Mouse (Mus musculus) hindbrain, embryonic 16.5 days (tissue): ENCODE measurements around the gene Rab33b. TPM values are rescaled to one million over a fixed set of nuclear protein-coding genes. Genes with fewer than 3 reads are reported as not detected.

Experiments
- ATAC-seq: fragments of 200-750 bp; cut with Nextera tagmentation; 2 replicates; pipeline ENCODE4 v1.8.0; 2017; ENCODE audit warnings: moderate TSS enrichment, moderate library complexity
- H3K27ac ChIP-seq: fragments of 300-500 bp; sonication (generic); 2 replicates; pipeline ENCODE4 v1.5.1; 2014; ENCODE audit warnings: low read depth, mild to moderate bottlenecking, control low read depth, low read length, moderate library complexity
- H3K27me3 ChIP-seq: fragments of 300-500 bp; sonication (generic); replicated peaks from 2 replicates; pipeline ENCODE4 v1.6.1; 2014; ENCODE audit warnings: low read length; ENCODE audit not compliant: control insufficient read depth, insufficient read depth
- H3K36me3 ChIP-seq: fragments of 300-500 bp; sonication (generic); 2 replicates; pipeline ENCODE4 v1.6.1; 2014; ENCODE audit warnings: mild to moderate bottlenecking, low read length, moderate library complexity, mixed read lengths; ENCODE audit not compliant: control insufficient read depth, insufficient read depth
- H3K4me1 ChIP-seq: fragments of 300-500 bp; sonication (generic); 2 replicates; pipeline ENCODE4 v1.6.1; 2014; ENCODE audit warnings: low read depth, low read length; ENCODE audit not compliant: control insufficient read depth, insufficient read depth
- H3K4me2 ChIP-seq: fragments of 300-500 bp; sonication (generic); 2 replicates; pipeline ENCODE4 v1.6.1; 2014; ENCODE audit warnings: mild to moderate bottlenecking, low read length, control low read depth, moderate library complexity
- H3K4me3 ChIP-seq: fragments of 300-500 bp; sonication (generic); 2 replicates; pipeline ENCODE4 v1.5.1; 2014; ENCODE audit warnings: mild to moderate bottlenecking, low read length, control low read depth, moderate library complexity
- H3K9ac ChIP-seq: fragments of 300-500 bp; sonication (generic); 2 replicates; pipeline ENCODE4 v1.6.1; 2014; ENCODE audit warnings: low read depth, mild to moderate bottlenecking, control low read depth, low read length, moderate library complexity
- H3K9me3 ChIP-seq: fragments of 300-500 bp; sonication (generic); 2 replicates; pipeline ENCODE4 v1.6.1; 2014; ENCODE audit warnings: mild to moderate bottlenecking, low read length, moderate library complexity; ENCODE audit not compliant: control insufficient read depth
- WGBS: fragments of 180-500 bp; shearing (Covaris S2); extraction: QIAGEN DNeasy Blood & Tissue Kit; methylation state at CpG from one replicate; pipeline ENCODE4 v1.1.7; 2014; 5-methylcytosine and 5-hydroxymethylcytosine counted together
- polyA plus RNA-seq: library from polyadenylated mRNA; unstranded; fragments of >200 nt; fragmentation: Nextera tagmentation; extraction: Ambion mirVana; gene quantifications from 2 replicates; pipeline ENCODE4 v1.2.1, GENCODE M21; 2015

The Rab33b gene
- polyA plus RNA-seq, 1 experiment from 2014 or later: 32.0 TPM

GRCm38 (mm10) chr3:51499876-51500275 is 16.2 kb downstream of the Rab33b start:
- 94% methylated on average over 4 of the region's 4 CpGs for WGBS
- ATAC-seq: no peak
- Histone ChIP-seq H3K9me3 (no peaks in the 10 kb centered on the region), H3K27ac (no peak overlapping the region), H3K27me3 (no peaks in the 10 kb centered on the region), H3K36me3 (peaks cover 5% of the 10 kb centered on the region; the same call in 1 of the 2 replicates), H3K4me3 (no peak overlapping the region), H3K9ac (no peak overlapping the region), H3K4me2 (no peak overlapping the region), H3K4me1 (no peaks in the 10 kb centered on the region; the same call in 1 of the 2 replicates)

DNA sequence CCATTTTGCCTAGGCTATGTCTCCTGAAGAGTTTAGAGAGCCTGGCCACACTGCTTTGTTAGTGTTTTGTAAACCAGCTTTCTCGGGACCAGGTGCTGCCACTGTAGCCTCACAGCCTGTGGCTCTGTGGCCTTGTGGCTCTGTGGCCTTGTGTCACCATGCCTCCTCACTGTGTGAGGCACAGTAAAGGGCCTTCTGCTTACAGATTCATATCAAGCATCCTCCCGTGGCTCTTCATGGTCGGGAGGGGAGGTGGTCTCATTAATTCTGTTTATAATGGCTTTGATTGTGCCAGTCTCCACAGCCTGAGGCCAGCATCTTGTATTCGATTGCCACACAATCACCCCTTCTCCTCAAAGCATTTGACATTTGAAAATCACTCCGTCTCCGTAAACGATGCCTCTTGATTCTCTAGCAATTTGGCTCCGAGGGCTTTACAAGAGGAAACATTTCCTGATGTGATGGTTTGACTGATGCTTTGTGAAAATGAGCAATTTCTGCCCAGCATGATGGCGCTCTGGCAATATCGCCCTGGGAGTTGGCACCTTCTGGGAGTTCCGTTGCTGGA is 20.7 kb downstream of the Rab33b start:
- Histone ChIP-seq H3K4me1 (no peaks in the 10 kb centered on the region; the same call in 1 of the 2 replicates), H3K9me3 (no peaks in the 10 kb centered on the region), H3K4me3 (no peak overlapping the region), H3K9ac (no peak overlapping the region), H3K36me3 (no peaks in the 10 kb centered on the region), H3K27ac (no peak overlapping the region), H3K27me3 (no peaks in the 10 kb centered on the region), H3K4me2 (no peak overlapping the region)
- ATAC-seq: no peak
- 36% methylated on average over 11 of the region's 11 CpGs for WGBS

DNA sequence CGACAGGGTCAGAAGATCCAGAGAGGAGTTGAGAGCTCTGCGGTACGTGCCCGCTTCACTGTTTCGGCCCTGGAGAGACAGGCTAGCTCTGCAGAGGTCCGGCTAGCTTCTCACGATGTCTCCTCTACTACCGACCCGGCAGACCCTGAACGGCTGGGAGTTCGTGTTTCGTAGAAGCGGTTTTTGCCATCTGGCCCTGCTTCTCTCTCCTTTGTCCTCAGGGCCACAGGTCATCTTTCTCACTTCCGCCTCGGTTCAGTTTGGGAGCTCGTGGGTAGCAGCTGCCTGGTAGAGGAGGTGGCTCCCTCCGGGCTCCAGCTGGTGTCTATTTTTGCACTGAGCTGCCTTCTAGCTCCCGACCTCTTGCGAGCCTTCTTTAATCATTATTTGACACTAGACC is 21.7 kb downstream of the Rab33b start:
- Histone ChIP-seq H3K4me1 (no peaks in the 10 kb centered on the region; the same call in 1 of the 2 replicates), H3K4me3 (no peak overlapping the region), H3K36me3 (no peaks in the 10 kb centered on the region), H3K27ac (no peak overlapping the region), H3K4me2 (no peak overlapping the region), H3K27me3 (no peaks in the 10 kb centered on the region), H3K9me3 (no peaks in the 10 kb centered on the region), H3K9ac (no peak overlapping the region)
- no peak for ATAC-seq
- WGBS: 46% methylated on average over 19 of the region's 19 CpGs

DNA sequence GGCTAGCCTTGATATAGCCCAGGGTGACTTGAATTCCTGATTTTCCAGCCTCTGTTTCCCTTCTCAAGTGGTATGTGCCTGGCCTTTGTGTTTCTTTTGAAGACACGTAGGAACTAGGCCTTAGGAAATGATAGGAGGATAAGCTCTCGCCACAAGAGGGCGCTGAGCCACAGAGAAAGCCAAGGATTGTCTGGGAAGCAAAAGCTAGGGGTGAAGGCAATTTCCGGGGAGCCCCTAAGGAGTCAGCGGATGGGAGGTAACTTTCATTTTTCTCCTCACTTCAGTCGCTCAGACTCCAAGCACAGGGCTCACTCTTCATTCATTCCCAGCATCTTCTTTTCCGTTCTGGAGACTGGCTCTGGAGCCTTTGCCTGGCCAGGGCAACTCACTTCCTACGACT is 27.2 kb downstream of the Rab33b start:
- H3K9me3 ChIP-seq: no peaks in the 10 kb centered on the region
- peak overlapping the region; percentile 31; the same call in 1 of the 2 replicates for H3K4me2 ChIP-seq
- whole genome bisulfite sequencing: 29% methylated on average over 8 of the region's 8 CpGs
- no peak overlapping the region for H3K9ac ChIP-seq
- ATAC-seq: peak; percentile 71
- H3K27ac ChIP-seq: no peak overlapping the region
- H3K4me3 ChIP-seq: no peak overlapping the region
- H3K27me3 ChIP-seq: no peaks in the 10 kb centered on the region
- no peaks in the 10 kb centered on the region for H3K36me3 ChIP-seq
- no peaks in the 10 kb centered on the region for H3K4me1 ChIP-seq

DNA sequence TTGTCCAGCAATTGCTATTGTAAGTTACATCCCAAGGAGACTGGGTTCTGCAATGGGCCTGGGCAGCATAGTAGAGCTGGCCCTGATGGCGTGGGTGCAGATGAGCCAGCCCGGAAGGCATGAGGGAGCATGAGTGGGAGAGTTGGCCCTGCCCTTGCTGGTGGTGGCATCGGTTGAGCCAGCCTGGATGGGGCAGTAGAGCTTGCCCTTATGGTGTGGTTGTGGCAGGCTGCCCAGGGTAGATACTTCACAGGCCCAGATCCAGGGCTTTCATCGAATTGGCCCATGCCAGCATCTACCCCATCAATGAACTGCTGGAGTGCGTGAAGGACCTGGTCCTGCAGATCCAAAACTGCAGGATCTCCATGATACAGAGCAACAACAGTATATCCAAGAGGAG is 28.3 kb downstream of the Rab33b start:
- H3K27me3 ChIP-seq: no peaks in the 10 kb centered on the region
- H3K27ac ChIP-seq: no peak overlapping the region
- H3K4me3 ChIP-seq: no peak overlapping the region
- H3K4me1 ChIP-seq: no peaks in the 10 kb centered on the region
- no peak overlapping the region for H3K9ac ChIP-seq
- H3K36me3 ChIP-seq: no peaks in the 10 kb centered on the region
- 91% methylated on average over 5 of the region's 5 CpGs for WGBS
- no peak for ATAC-seq
- no peaks in the 10 kb centered on the region for H3K9me3 ChIP-seq
- no peak overlapping the region for H3K4me2 ChIP-seq

DNA sequence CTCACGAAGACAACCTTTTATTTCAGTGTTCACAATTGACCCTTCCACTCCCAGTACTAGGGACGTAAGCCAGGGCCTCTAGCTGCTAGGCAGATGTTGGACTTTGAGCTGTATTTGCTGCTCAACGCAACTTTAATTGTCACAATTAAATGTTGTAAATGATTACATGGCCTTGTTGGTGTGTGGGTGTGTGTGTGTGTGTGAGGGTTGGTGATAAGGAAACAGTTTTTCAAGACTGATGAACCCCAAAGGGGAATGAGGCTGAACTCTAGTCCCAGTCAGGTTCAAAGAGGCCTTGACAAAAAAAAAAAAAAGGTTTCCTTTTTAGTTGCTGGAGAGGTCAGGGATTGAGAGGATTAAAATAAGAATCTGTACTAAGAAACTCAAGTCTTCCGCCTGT is 33.7 kb downstream of the Rab33b start:
- Histone ChIP-seq H3K9me3 (no peaks in the 10 kb centered on the region), H3K27ac (no peak overlapping the region), H3K4me1 (no peaks in the 10 kb centered on the region), H3K9ac (no peak overlapping the region), H3K27me3 (no peaks in the 10 kb centered on the region), H3K36me3 (0 out of 2 replicates have a peak, but pooled peaks cover 2% of the 10 kb centered on the region), H3K4me2 (no peak overlapping the region), H3K4me3 (no peak overlapping the region)
- no peak for ATAC-seq
- WGBS: 80% methylated on average over 4 of the region's 4 CpGs

- Histone ChIP-seq H3K36me3 (0 out of 2 replicates have a peak, but pooled peaks cover 2% of the 10 kb centered on the region), H3K9me3 (no peaks in the 10 kb centered on the region), H3K4me2 (no peak overlapping the region), H3K27me3 (no peaks in the 10 kb centered on the region), H3K4me3 (no peak overlapping the region), H3K4me1 (no peaks in the 10 kb centered on the region), H3K27ac (no peak overlapping the region), H3K9ac (no peak overlapping the region)
- no peak for ATAC-seq
- WGBS: 74% methylated on average over 12 of the region's 12 CpGs
These were observed 34.4 kb downstream of the Rab33b start for GRCm38 (mm10) chr3:51517878-51518762.

GRCm38 (mm10) chr3:51518763-51519121 is 35.0 kb downstream of the Rab33b start:
- H3K27ac ChIP-seq: no peak overlapping the region
- no peak overlapping the region for H3K9ac ChIP-seq
- H3K36me3 ChIP-seq: peaks cover 7% of the 10 kb centered on the region; the same call in 1 of the 2 replicates
- ATAC-seq: no peak
- 70% methylated on average over 8 of the region's 8 CpGs for WGBS
- no peaks in the 10 kb centered on the region for H3K27me3 ChIP-seq
- no peak overlapping the region for H3K4me3 ChIP-seq
- no peaks in the 10 kb centered on the region for H3K4me1 ChIP-seq
- no peaks in the 10 kb centered on the region for H3K9me3 ChIP-seq
- H3K4me2 ChIP-seq: no peak overlapping the region

GRCm38 (mm10) chr3:51521262-51521661 is 37.5 kb downstream of the Rab33b start:
- WGBS: 92% methylated on average over 14 of the region's 14 CpGs
- Histone ChIP-seq H3K27me3 (no peaks in the 10 kb centered on the region), H3K4me3 (no peak overlapping the region), H3K4me1 (no peaks in the 10 kb centered on the region), H3K9ac (no peak overlapping the region), H3K27ac (no peak overlapping the region), H3K9me3 (no peaks in the 10 kb centered on the region), H3K36me3 (peaks cover 20% of the 10 kb centered on the region), H3K4me2 (no peak overlapping the region)
- no peak; the same call in 1 of the 2 replicates for ATAC-seq
